Mouse (Mus musculus): ENCODE data around the gene Sim2. TPM values are rescaled to one million over a fixed set of nuclear protein-coding genes. Genes with fewer than 3 reads are reported as not detected.

The Sim2 gene
- total RNA-seq (2023) = not detected

DNA sequence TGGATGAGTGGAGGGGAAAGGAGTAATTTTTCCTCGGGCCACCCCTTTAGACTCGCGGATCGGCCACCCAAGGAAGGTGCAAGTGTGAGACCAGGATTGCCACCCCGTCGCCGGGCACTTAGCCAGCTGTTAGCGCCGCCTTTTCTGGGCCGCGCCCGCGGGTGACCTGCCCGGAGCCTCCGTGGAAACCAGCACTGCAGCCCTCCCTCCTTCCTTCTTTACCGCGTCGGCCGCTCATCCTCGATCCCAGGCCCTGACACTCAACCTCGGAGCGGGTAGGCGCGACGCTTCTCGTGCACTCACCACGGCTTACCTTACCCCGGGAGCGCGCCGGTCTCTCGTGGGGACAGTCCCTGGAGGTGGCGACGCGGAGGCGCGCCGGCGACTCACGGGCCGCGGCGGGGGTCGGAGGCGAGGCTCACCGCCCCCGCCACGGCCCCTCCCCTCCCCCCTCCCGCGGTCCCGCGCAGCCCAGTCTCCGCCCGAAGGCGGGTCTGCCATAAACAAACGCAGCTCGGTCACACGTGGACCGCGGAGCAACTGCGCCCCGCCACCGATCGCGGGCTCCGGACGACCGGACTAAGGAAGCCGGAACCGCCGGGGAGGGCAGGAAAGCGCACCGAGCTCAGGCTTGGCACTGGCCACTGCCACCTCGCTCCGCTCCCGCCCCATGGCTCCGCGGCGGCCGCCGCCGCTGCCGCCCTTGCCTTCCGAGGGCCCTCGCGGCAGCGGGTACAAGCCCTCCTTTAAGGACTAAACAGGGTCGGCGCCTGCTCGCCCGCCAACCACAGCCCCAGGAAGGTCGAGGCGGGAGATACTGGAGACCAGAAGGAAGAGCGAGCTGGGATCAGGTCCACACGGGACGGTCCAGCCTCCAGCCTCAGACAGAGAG lies at the start of gene Sim2:
Gene Sim2, plus strand, starts transcription at position 221 of the 892 bp plus-strand sequence.

Other genes starting within 250 kb of the Sim2 start
- 10 to 100 TPM in 1 of 2 experiments, 1 to 10 TPM in 1; 9.6 to 12.7 TPM for gene Chaf1b, start 201.0 kb upstream of the Sim2 start, total RNA-seq (2023)
- not detected for gene Cldn14, start 76.1 kb upstream of the Sim2 start, total RNA-seq (2023)
- 10 to 100 TPM; 44.4 to 53.5 TPM for gene Hlcs, start 228.6 kb downstream of the Sim2 start, total RNA-seq (2023)
- not detected for gene Ripply3, start 243.5 kb downstream of the Sim2 start, total RNA-seq (2023)

Data from B cell, adult 67 days (primary cell).